ENCODE assay signal across 17 mouse cellular contexts in genomic region chr17:79503037-79503436, GRCm38 (mm10).
"Had no signal": no experiment of that assay in that cellular context is flagged by ENCODE, and none has a peak within 500 bp of the region (broad histone marks: within the 10 kb centered on the region; RNA-seq: fewer than 3 reads in every experiment).

No protein-coding gene starts in this region.

- H3K27me3 ChIP-seq: liver, embryonic 13.5 days; liver, embryonic 15.5 days; megakaryocyte, embryonic 14.5 days; midbrain, embryonic 13.5 days; midbrain, embryonic 15.5 days; neural tube, embryonic 12.5 days; stomach, embryonic 15.5 days had no signal

- H3K27ac ChIP-seq: liver, embryonic 13.5 days; liver, embryonic 15.5 days; macrophage; midbrain, embryonic 13.5 days; midbrain, embryonic 15.5 days; neural tube, embryonic 12.5 days; stomach, embryonic 15.5 days; stomach, postnatal 0 days had no signal

- H3K4me1 ChIP-seq: liver, embryonic 13.5 days; liver, embryonic 15.5 days; megakaryocyte, embryonic 14.5 days; midbrain, embryonic 13.5 days; midbrain, embryonic 15.5 days; neural tube, embryonic 12.5 days; stomach, embryonic 15.5 days had no signal

- ATAC-seq: liver, postnatal 0 days; midbrain, embryonic 13.5 days; midbrain, embryonic 15.5 days had no signal

- H3K4me3 ChIP-seq: liver, embryonic 13.5 days; liver, embryonic 15.5 days; megakaryocyte, embryonic 14.5 days; midbrain, embryonic 13.5 days; midbrain, embryonic 15.5 days; myocyte; neural tube, embryonic 12.5 days; stomach, embryonic 15.5 days had no signal

- DNase-seq: liver, embryonic 13.5 days; liver, postnatal 0 days; lung, embryonic 14.5 days; lung, postnatal 14 days; right cerebral cortex, postnatal 14 days; thymus, adult 2 months; thymus, postnatal 25 days; thymus, postnatal 4 days had no signal

- H3K9me3 ChIP-seq: liver, embryonic 13.5 days; liver, embryonic 15.5 days; midbrain, embryonic 13.5 days; midbrain, embryonic 15.5 days; stomach, embryonic 15.5 days had no signal

- H3K36me3 ChIP-seq: liver, embryonic 13.5 days; liver, embryonic 15.5 days; midbrain, embryonic 13.5 days; midbrain, embryonic 15.5 days; neural tube, embryonic 12.5 days; stomach, embryonic 15.5 days had no signal
